Mouse (Mus musculus) cerebellum, postnatal 4 days (tissue): ENCODE results near the gene Fastk.
"Not testable (repeated sequence)": the region's sequence is repeated elsewhere in the genome, so short reads cannot be mapped to it uniquely, and the experiment has no call there.

Experiments used
- DNase-seq, 2 experiments: peaks; one replicate each; pipeline ENCODE4 v3.0.0; 2022; ENCODE audit warnings: low spot score in 2 of 2, mixed read lengths in 1 of 2

The Fastk gene

GRCm38 (mm10) chr5:24424004-24424781 is 20.9 kb downstream of the Fastk start:
- DNase-seq, result no peak

- DNase-seq, result peak; percentile 86 to 96
Measured at GRCm38 (mm10) chr5:24423129-24424003, 21.7 kb downstream of the Fastk start, which contains the start of the genes Cdk5 and Slc4a2. Gene Cdk5 (minus strand): TSS chr5:24423530. Gene Slc4a2 (plus strand): TSS chr5:24423837.

- no peak for DNase-seq
Measured at GRCm38 (mm10) chr5:24420381-24420780, 24.7 kb downstream of the Fastk start.

GRCm38 (mm10) chr5:24417587-24417986 is 27.5 kb downstream of the Fastk start:
- no peak for DNase-seq

- peak in 1 of 2 experiments; percentile 67 for DNase-seq
Measured at GRCm38 (mm10) chr5:24416222-24416736, 28.8 kb downstream of the Fastk start.

GRCm38 (mm10) chr5:24413938-24414337 is 31.1 kb downstream of the Fastk start:
- DNase-seq, result no peak

GRCm38 (mm10) chr5:24413042-24413693 is 31.9 kb downstream of the Fastk start, which contains the start of gene Asic3:
Gene Asic3 (plus strand): TSS chr5:24413392.
- no peak for DNase-seq

- DNase-seq, result no peak
Measured at GRCm38 (mm10) chr5:24412063-24412462, 33.0 kb downstream of the Fastk start.

GRCm38 (mm10) chr5:24409466-24409865 is 35.6 kb downstream of the Fastk start:
- DNase-seq, result no peak

- DNase-seq, result no peak
Measured at GRCm38 (mm10) chr5:24408651-24409050, 36.4 kb downstream of the Fastk start.

- DNase-seq, result no peak
Measured at GRCm38 (mm10) chr5:24405389-24405876, 39.7 kb downstream of the Fastk start.

GRCm38 (mm10) chr5:24404594-24405360 is 40.3 kb downstream of the Fastk start:
- DNase-seq, result no peak

GRCm38 (mm10) chr5:24401969-24402368 is 43.1 kb downstream of the Fastk start:
- DNase-seq, result peak in 1 of 2 experiments; percentile 66

- DNase-seq, result no peak
Measured at GRCm38 (mm10) chr5:24400911-24401605, 44.0 kb downstream of the Fastk start.

- DNase-seq, result no peak
Measured at GRCm38 (mm10) chr5:24400362-24400761, 44.7 kb downstream of the Fastk start.

- DNase-seq, result no peak
Measured at GRCm38 (mm10) chr5:24399686-24400085, 45.4 kb downstream of the Fastk start.

- not testable (repeated sequence) for DNase-seq
Measured at GRCm38 (mm10) chr5:24396254-24396653, 48.8 kb downstream of the Fastk start.

GRCm38 (mm10) chr5:24394165-24394894 is 50.8 kb downstream of the Fastk start:
- DNase-seq, result peak; percentile 79 to 92

GRCm38 (mm10) chr5:24393392-24393997 is 51.6 kb downstream of the Fastk start, which contains the start of gene Abcb8:
Gene Abcb8 (plus strand): TSS chr5:24393663.
- DNase-seq, result peak; percentile 68 to 83
